Mouse (Mus musculus) erythroblast, embryonic 14.5 days (primary cell): ENCODE data around the gene C530025M09Rik.

Experiments used
- GATA1 ChIP-seq: IDR thresholded peaks from 2 replicates; pipeline ENCODE4 v1.6.1; 2012; ENCODE audit warnings: low read length, inconsistent platforms, mixed read lengths
- TAL1 ChIP-seq: IDR thresholded peaks from 3 replicates; pipeline ENCODE4 v1.6.1; 2012; ENCODE audit warnings: low read length, inconsistent platforms, mixed read lengths

GRCm38 (mm10) chr2:149798613-149799012 lies 32.4 kb downstream of the C530025M09Rik start:
- TF ChIP-seq GATA1 (no peak), TAL1 (no peak)
